Mouse (Mus musculus): ENCODE measurements around the gene Nup153.

DNA sequence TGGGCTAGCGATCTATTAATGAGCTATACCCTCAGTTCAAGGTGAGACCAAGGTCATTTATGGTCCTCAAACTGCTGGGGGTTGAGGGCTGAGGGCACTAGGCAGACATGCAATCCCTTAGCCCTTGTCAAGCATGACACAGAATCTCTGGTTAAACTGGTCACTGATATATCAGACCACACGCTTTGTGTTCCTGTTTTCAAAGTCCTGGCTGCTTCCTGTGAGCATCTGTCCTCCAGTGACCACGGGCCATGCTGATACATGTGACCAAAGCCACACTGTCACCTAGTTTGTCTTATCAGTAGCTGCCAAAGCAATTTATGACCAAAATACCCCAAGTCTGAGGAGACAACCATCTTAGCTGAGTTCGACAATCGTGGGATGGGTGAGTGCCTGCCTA lies 47.3 kb upstream of the Nup153 start:
- TF ChIP-seq POLR2A (IDR thresholded peaks at IDR 0.05; ENCODE audit: insufficient read depth, low read depth, low read length) (no peak), EP300 (IDR thresholded peaks at IDR 0.05; ENCODE audit: insufficient read depth, low read depth, low read length) (no peak), CTCF (IDR thresholded peaks at IDR 0.05) (no peak)

Measured in heart, adult 2 months (tissue).